Mouse (Mus musculus): ENCODE data around the gene Atxn7l3b.

Atxn7l3b gene

DNA sequence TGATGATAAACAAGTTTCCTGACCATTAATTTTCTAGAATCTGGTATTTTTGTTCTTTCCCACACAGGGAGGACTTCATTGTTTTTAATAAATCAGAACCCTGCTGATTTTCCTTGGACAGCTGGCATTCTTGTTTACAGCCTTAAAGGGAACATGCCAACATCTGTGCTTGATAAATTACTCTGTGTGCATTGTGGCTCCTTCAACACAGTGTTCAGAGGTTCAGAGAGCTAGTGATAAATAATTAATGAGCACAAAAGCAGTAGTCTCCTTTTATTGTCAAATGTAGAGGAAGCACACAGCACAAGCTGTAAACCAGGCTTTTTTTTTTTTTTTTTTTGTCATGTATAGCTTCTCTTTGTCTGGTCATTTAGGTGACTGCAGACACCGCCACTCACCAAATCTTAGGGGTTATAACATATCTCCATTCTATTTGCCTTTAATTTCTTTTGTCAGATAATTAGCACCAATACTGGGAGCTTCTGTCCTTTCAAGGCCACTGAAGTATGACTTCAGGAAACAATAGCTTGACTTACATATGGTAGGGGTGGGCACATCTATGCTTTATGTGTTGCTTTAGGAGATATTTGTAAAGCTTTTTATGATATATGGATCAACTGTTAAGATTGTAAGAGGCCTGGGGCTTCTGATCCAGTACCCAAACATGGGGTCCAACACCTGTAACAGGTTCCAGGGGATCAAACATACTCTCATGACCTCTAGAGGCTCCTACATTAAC, 52.0 kb downstream of the Atxn7l3b start:
- in situ Hi-C loops (cut with MseI, MboI) = no loop called here

Data from mouse trophoblast stem cell (cell line).